Mouse (Mus musculus) bone marrow, adult 2 months (tissue): Measurements from ENCODE around the gene Atf2.

ENCODE experiments used
- CTCF ChIP-seq: fragments of 200-500 bp; IDR thresholded peaks from 2 replicates; pipeline ENCODE4 v1.5.1; 2011; ENCODE audit warnings: low read length, control low read depth; ENCODE audit not compliant: control insufficient read depth, insufficient read depth
- POLR2A ChIP-seq: fragments of 200-500 bp; IDR thresholded peaks from 2 replicates; pipeline ENCODE4 v1.6.1; 2011; ENCODE audit warnings: low read depth, mild to moderate bottlenecking, control low read depth, low read length, borderline replicate concordance; ENCODE audit not compliant: control insufficient read depth

- no peak for TF ChIP-seq POLR2A
- no peak for TF ChIP-seq CTCF
Observed at GRCm38 (mm10) chr2:73779796-73780195, 112.6 kb downstream of the Atf2 start.
